Mouse (Mus musculus) heart, adult 2 months (tissue): Measurements from ENCODE around the gene Stard13.

Source experiments
- CTCF ChIP-seq: fragments of 200-600 bp; IDR thresholded peaks from 2 replicates; pipeline ENCODE4 v1.8.1; 2022; ENCODE audit warnings: antibody characterized with exemption, mild to moderate bottlenecking, moderate library complexity
- POLR2A ChIP-seq: fragments of 200-500 bp; IDR thresholded peaks from 2 replicates; pipeline ENCODE4 v1.6.1; 2011; ENCODE audit warnings: mild to moderate bottlenecking, low read depth, low read length, control low read depth; ENCODE audit not compliant: insufficient read depth

DNA sequence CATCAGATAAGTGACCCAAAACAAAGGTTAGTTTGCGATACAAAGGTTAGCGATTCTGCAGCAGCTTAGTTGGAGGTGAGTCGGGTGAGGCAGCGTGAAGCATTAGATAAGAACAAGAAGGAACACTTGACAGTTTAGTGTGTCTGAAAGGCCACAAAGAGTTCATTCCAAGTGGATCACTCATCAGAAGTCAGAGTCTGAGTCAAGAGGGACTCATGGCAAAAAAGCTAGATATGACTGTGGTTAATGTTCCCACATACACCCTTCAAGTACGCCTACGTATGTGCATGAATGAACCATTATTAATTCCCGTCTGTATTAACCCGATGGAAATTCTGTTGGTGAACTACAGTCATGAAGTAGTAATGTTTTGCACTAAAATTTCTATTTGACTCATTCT, 18.0 kb upstream of the Stard13 start:
- TF ChIP-seq POLR2A (no peak), CTCF (no peak)
